Mouse (Mus musculus) skeletal muscle tissue, adult 2 months (tissue): Measurements from ENCODE around the gene 1700034J05Rik.
A peak's percentile ranks its signal among the peaks of the same experiment; 100 is the strongest.

ENCODE experiments used
- DNase-seq: peaks from one replicate; pipeline ENCODE4 v3.0.0-alpha.2; 2012; ENCODE audit warnings: low read depth, low spot score

The 1700034J05Rik gene

GRCm38 (mm10) chr6:146963396-146964150, 9.4 kb upstream of the 1700034J05Rik start:
- no peak for DNase-seq

GRCm38 (mm10) chr6:146961832-146962481, 7.7 kb upstream of the 1700034J05Rik start:
- no peak for DNase-seq

GRCm38 (mm10) chr6:146960956-146961355, 6.7 kb upstream of the 1700034J05Rik start:
- peak; percentile 25 for DNase-seq

- DNase-seq = no peak
Measured at GRCm38 (mm10) chr6:146959908-146960680, 5.9 kb upstream of the 1700034J05Rik start.

GRCm38 (mm10) chr6:146958694-146959093, 4.5 kb upstream of the 1700034J05Rik start:
- no peak for DNase-seq

- no peak for DNase-seq
Measured at GRCm38 (mm10) chr6:146956961-146957360, 2.7 kb upstream of the 1700034J05Rik start.

- no peak for DNase-seq
Measured at GRCm38 (mm10) chr6:146955896-146956295, 1.7 kb upstream of the 1700034J05Rik start.

- DNase-seq = no peak
Measured at GRCm38 (mm10) chr6:146955475-146955874, 1.3 kb upstream of the 1700034J05Rik start.

- DNase-seq = no peak
Measured at GRCm38 (mm10) chr6:146950454-146950832, 3.8 kb downstream of the 1700034J05Rik start.

- DNase-seq = no peak
Measured at GRCm38 (mm10) chr6:146949682-146950453, 4.4 kb downstream of the 1700034J05Rik start.

- DNase-seq = no peak
Measured at GRCm38 (mm10) chr6:146947186-146947585, 7.0 kb downstream of the 1700034J05Rik start.

- DNase-seq = no peak
Measured at GRCm38 (mm10) chr6:146946327-146947029, 7.7 kb downstream of the 1700034J05Rik start.

GRCm38 (mm10) chr6:146944830-146945229, 9.4 kb downstream of the 1700034J05Rik start:
- no peak for DNase-seq

- DNase-seq = no peak
Measured at GRCm38 (mm10) chr6:146944009-146944408, 10.2 kb downstream of the 1700034J05Rik start.

GRCm38 (mm10) chr6:146941505-146942275, 12.5 kb downstream of the 1700034J05Rik start:
- DNase-seq = peak; percentile 18

GRCm38 (mm10) chr6:146939026-146939425, 15.2 kb downstream of the 1700034J05Rik start:
- DNase-seq = no peak

- peak; percentile 69 for DNase-seq
Measured at GRCm38 (mm10) chr6:146935957-146936356, 18.3 kb downstream of the 1700034J05Rik start.

- no peak for DNase-seq
Measured at GRCm38 (mm10) chr6:146933123-146933522, 21.1 kb downstream of the 1700034J05Rik start.

GRCm38 (mm10) chr6:146929031-146929430, 25.2 kb downstream of the 1700034J05Rik start:
- DNase-seq = no peak

GRCm38 (mm10) chr6:146928108-146928507, 26.1 kb downstream of the 1700034J05Rik start:
- no peak for DNase-seq
